Mouse (Mus musculus) intestine, postnatal 0 days (tissue): ENCODE results near the gene Ears2. TPM values are rescaled to one million over a fixed set of nuclear protein-coding genes. Genes with fewer than 3 reads are reported as not detected.

ENCODE experiments used
- ATAC-seq: fragments of 200-750 bp; cut with Nextera tagmentation; 2 replicates; pipeline ENCODE4 v1.8.0; 2017; ENCODE audit warnings: mild to moderate bottlenecking, moderate TSS enrichment, moderate library complexity
- H3K27ac ChIP-seq: fragments of 300-500 bp; sonication (generic); 2 replicates; pipeline ENCODE4 v1.5.1; 2014; ENCODE audit warnings: mild to moderate bottlenecking, low read depth, low read length, moderate library complexity
- H3K27me3 ChIP-seq: fragments of 300-500 bp; sonication (generic); replicated peaks from 2 replicates; pipeline ENCODE4 v1.6.1; 2014; ENCODE audit warnings: low read length, mixed read lengths; ENCODE audit not compliant: control insufficient read depth, insufficient read depth
- H3K36me3 ChIP-seq: fragments of 300-500 bp; sonication (generic); 2 replicates; pipeline ENCODE4 v1.6.1; 2014; ENCODE audit warnings: mild to moderate bottlenecking, moderate library complexity; ENCODE audit not compliant: control insufficient read depth, insufficient read depth
- H3K4me1 ChIP-seq: fragments of 300-500 bp; sonication (generic); replicated peaks from 2 replicates; pipeline ENCODE4 v1.6.1; 2014; ENCODE audit warnings: antibody characterized with exemption, low read length, mixed read lengths; ENCODE audit not compliant: control insufficient read depth, insufficient read depth
- H3K4me2 ChIP-seq: fragments of 300-500 bp; sonication (generic); replicated peaks from 2 replicates; pipeline ENCODE4 v1.6.1; 2014; ENCODE audit warnings: low read depth, mild to moderate bottlenecking, moderate library complexity
- H3K4me3 ChIP-seq: fragments of 300-500 bp; sonication (generic); 2 replicates; pipeline ENCODE4 v1.5.1; 2014; ENCODE audit warnings: low read depth, low read length
- H3K9ac ChIP-seq: fragments of 300-500 bp; sonication (generic); 2 replicates; pipeline ENCODE4 v1.6.1; 2014; ENCODE audit warnings: mild to moderate bottlenecking, low read depth, low read length
- H3K9me3 ChIP-seq: fragments of 300-500 bp; sonication (generic); 2 replicates; pipeline ENCODE4 v1.6.1; 2016; ENCODE audit warnings: mixed run types; ENCODE audit not compliant: control insufficient read depth
- CTCF ChIP-seq: sonication (generic); IDR thresholded peaks from 2 replicates; pipeline ENCODE4 v1.5.1; 2016; ENCODE audit warnings: low read depth, mild to moderate bottlenecking, control low read depth, antibody characterized with exemption, moderate library complexity
- WGBS: fragments of 180-500 bp; shearing (Covaris S2); extraction: QIAGEN DNeasy Blood & Tissue Kit; methylation state at CpG from one replicate; pipeline ENCODE4 v1.1.7; 2014; 5-methylcytosine and 5-hydroxymethylcytosine counted together
- polyA plus RNA-seq: library from polyadenylated mRNA; unstranded; fragments of >200 nt; fragmentation: Nextera tagmentation; extraction: Ambion mirVana; gene quantifications from 2 replicates; pipeline ENCODE4 v1.2.1, GENCODE M21; 2015

Ears2 gene
- polyA plus RNA-seq, 1 experiment from 2014 or later: 8.0 TPM

DNA sequence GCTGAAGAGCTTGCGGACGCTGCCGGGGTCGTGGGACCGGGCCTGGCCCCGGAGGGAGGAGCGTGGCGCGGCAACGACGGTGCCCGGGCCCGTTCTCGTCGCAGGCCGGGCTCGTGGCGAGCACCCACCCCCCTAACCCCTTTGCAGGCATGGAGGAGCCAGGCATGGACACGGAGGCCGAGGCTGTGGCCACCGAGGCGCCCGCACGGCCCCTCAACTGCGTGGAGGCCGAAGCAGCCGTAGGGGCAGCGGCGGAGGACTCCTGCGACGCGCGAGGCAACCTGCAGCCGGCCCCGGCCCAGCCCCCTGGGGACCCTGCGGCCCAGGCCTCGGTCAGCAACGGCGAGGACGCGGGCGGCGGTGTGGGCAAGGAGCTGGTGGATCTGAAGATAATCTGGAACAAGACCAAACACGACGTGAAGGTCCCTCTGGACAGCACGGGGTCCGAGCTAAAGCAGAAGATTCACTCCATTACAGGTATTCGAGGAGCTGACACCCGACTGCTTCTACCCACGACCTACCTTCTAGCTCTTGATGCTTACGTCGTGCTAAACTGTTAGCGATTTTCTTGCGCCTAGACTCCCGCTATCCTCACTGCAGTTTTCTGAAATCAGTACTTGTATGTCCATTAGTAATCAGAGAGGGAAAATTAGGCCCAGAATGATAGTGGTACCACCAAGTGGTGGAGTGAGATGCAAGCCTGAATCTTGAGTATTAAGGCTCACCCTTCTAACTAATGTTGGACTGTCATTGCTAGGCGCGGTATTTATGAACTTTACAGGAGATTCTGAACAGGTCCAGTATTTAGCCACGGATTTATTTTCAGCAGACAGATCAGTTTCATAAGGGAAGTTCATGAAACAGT is 686 bp upstream of the Ears2 start:
- Histone ChIP-seq H3K9ac (peak overlapping the region; percentile 98), H3K4me3 (peak overlapping the region; percentile 97), H3K4me1 (peaks cover 15% of the 10 kb centered on the region; the same call in 1 of the 2 replicates), H3K4me2 (peak overlapping the region; percentile 93), H3K27me3 (no peaks in the 10 kb centered on the region), H3K9me3 (no peaks in the 10 kb centered on the region), H3K36me3 (peaks cover 13% of the 10 kb centered on the region; the same call in 1 of the 2 replicates), H3K27ac (peak overlapping the region; percentile 92)
- peak; percentile 13 for ATAC-seq
- TF ChIP-seq CTCF: peak; percentile 54
- WGBS: under 1% methylated on average over 57 of the region's 58 CpGs

DNA sequence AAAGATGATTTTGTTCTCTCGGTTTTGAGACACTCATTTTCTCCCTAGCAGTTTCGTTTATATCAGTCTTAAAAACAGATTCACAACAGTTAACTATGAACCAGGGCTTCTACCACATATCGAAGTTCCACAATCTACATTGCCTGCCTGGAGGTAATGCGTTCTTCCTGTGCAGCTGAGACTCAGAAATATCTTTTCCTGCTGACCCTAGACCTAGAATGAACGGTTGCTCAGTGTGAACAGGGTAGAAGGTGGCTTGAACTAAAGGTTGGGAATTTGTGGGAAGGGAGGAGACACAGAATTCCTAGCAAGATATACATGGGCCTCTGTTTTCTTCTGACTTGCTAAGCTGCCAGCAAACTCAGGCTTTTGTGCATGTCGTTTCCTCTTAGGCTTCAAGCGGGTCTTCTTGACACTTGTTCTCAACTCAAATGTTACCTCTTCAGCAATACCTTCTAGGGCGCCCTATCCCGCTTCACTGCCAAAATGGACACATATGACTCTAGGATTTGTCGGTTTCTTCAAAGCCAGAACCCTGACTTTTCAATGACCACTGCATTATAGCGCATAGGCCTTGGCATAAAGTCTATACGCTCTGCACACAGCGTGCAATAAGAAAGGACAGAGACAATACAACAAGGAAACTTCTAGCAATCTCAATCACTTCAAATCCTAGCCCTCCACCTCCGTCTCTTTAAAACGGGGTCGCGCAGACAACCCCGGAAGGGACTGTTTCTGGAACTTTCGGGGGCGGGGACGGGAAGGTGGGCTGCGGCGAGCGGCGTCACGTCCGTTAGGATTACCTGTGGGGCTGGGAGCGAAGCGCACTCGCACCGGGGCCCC is 740 bp downstream of the Ears2 start:
- Histone ChIP-seq H3K9ac (peak overlapping the region; percentile 98), H3K4me1 (peaks cover 15% of the 10 kb centered on the region; the same call in 1 of the 2 replicates), H3K4me2 (peak overlapping the region; percentile 93), H3K4me3 (peak overlapping the region; percentile 97), H3K27me3 (no peaks in the 10 kb centered on the region), H3K36me3 (0 out of 2 replicates have a peak, but pooled peaks cover 3% of the 10 kb centered on the region), H3K9me3 (no peaks in the 10 kb centered on the region), H3K27ac (peak overlapping the region; percentile 92)
- ATAC-seq: 0 out of 2 replicates have a peak, but pooled peaks have one; percentile 1
- no peak for TF ChIP-seq CTCF
- WGBS: 8% methylated on average over 31 of the region's 31 CpGs

DNA sequence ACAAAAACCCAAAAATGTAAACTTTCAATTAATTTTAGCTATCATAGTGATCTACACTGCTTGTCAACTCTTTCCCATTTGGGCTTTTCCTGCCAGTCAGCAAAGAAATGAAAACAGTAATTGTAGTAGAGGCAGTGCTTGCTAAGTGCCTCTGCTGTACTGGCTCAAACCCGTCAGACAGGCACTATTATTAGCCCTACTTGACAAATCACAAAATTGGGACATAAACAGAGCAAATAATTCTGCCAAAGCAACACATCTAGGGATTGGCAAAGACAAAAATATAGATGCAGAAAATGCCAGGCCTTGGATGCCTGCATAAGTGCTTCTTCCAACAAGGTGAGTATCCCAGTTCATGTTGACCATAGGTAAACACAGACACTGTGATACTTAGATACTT is 1.4 kb downstream of the Ears2 start:
- Histone ChIP-seq H3K27ac (no peak overlapping the region), H3K9ac (no peak overlapping the region)

DNA sequence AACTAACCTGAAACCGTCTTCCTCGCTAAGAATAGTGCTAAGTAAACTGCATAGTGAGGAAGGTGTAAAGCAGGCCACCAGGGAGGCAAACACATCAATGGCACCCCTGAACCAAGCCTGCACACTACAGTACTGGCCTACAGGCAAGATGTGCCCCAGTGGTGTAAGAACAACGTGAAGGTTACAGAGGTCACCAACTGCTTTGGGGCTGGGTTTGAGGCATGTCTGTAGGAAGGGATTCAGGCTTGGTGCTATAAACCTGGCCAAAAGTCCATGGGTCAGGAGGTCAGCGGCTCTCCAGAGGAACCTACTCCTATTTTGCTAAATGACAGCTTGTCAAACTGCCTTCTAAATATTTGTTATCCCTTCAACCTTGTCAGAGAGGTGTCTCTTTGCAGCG is 10.4 kb downstream of the Ears2 start:
- 76% methylated on average over 5 of the region's 5 CpGs for WGBS

More for the DNA sequence above, 1.4 kb downstream of the Ears2 start:
- H3K4me3 ChIP-seq: no peak overlapping the region
- H3K4me1 ChIP-seq: peaks cover 15% of the 10 kb centered on the region; the same call in 1 of the 2 replicates
- no peak for TF ChIP-seq CTCF
- WGBS: 19% methylated on average over 1 of the region's 1 CpGs
- H3K4me2 ChIP-seq: peak overlapping the region; percentile 93
- ATAC-seq: no peak
- H3K9me3 ChIP-seq: no peaks in the 10 kb centered on the region
- H3K36me3 ChIP-seq: 0 out of 2 replicates have a peak, but pooled peaks cover 4% of the 10 kb centered on the region
- H3K27me3 ChIP-seq: no peaks in the 10 kb centered on the region

DNA sequence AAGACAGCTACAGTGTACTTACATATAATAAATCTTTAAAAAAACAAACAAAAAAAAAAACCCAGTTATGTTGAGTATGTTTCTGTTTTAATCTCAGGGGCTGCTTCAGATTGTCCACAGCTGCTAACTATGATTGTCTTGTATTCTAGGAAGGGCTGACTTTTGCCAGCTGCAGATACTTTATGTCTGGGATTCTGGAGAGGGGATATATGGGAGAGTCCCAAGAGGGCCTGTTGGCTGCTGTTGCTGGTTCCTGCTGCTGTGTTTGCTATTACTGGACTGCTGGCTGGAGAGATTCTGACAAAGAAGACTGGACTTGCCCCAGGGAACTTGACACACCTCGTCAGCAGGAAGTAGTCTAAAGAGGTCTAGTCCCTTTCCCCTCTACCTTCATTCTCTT is 16.2 kb downstream of the Ears2 start:
- Histone ChIP-seq H3K4me2 (no peak overlapping the region), H3K36me3 (peaks cover 19% of the 10 kb centered on the region; the same call in 1 of the 2 replicates), H3K27ac (no peak overlapping the region), H3K4me3 (no peak overlapping the region), H3K4me1 (0 out of 2 replicates have a peak, but pooled peaks cover 3% of the 10 kb centered on the region), H3K27me3 (no peaks in the 10 kb centered on the region), H3K9ac (no peak overlapping the region), H3K9me3 (no peaks in the 10 kb centered on the region)
- WGBS: 75% methylated on average over 1 of the region's 1 CpGs
- no peak for TF ChIP-seq CTCF
- no peak for ATAC-seq

More for the DNA sequence above, 10.4 kb downstream of the Ears2 start:
- H3K27ac ChIP-seq: no peak overlapping the region
- H3K4me3 ChIP-seq: no peak overlapping the region
- H3K4me1 ChIP-seq: no peaks in the 10 kb centered on the region
- no peak overlapping the region for H3K9ac ChIP-seq
- H3K4me2 ChIP-seq: no peak overlapping the region
- no peak for TF ChIP-seq CTCF
- no peaks in the 10 kb centered on the region for H3K9me3 ChIP-seq
- peaks cover 25% of the 10 kb centered on the region; the same call in 1 of the 2 replicates for H3K36me3 ChIP-seq
- H3K27me3 ChIP-seq: no peaks in the 10 kb centered on the region
- ATAC-seq: no peak

DNA sequence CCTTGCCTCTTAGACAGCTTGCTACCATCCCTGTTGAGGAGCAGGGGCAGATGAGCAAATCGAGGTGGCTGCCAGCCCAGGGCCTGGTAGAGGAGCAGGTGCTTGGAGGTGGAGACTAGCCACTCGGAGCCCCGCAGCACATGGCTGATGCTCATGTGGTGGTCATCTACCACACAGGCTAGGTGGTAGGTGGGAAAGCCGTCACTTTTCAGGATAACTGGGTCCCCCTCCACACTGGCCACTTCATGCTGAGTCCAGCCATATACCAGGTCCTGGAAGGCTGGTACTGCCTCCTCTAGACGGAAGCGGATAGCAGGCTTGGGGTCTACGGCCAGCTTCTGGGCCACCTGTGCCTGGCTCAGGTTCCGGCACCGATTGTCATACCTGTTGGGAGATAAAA is 18.9 kb downstream of the Ears2 start:
- peaks cover 6% of the 10 kb centered on the region; the same call in 1 of the 2 replicates for H3K36me3 ChIP-seq
- no peak overlapping the region for H3K9ac ChIP-seq
- TF ChIP-seq CTCF: no peak
- no peaks in the 10 kb centered on the region for H3K27me3 ChIP-seq
- H3K4me1 ChIP-seq: peaks cover 6% of the 10 kb centered on the region; the same call in 1 of the 2 replicates
- H3K4me3 ChIP-seq: no peak overlapping the region
- H3K9me3 ChIP-seq: no peaks in the 10 kb centered on the region
- no peak for ATAC-seq
- H3K4me2 ChIP-seq: no peak overlapping the region
- 93% methylated on average over 9 of the region's 9 CpGs for WGBS
- 0 out of 2 replicates have a peak overlapping the region, but pooled peaks have one; percentile 7 for H3K27ac ChIP-seq
